Mouse (Mus musculus) v-Abl transformed pro-B cells (cell line): ENCODE measurements around the gene Unc119b.
"Not testable (repeated sequence)": the region's sequence is repeated elsewhere in the genome, so short reads cannot be mapped to it uniquely, and the experiment has no call there.

Source experiments
- in situ Hi-C, 2 experiments: fragments of 400-800 bp; cut with MboI; formaldehyde crosslinking; loops; one replicate each; pipeline ENCODE4 v1.15.1; 2025; ENCODE audit not compliant: unreplicated experiment in 2 of 2

The Unc119b gene

DNA sequence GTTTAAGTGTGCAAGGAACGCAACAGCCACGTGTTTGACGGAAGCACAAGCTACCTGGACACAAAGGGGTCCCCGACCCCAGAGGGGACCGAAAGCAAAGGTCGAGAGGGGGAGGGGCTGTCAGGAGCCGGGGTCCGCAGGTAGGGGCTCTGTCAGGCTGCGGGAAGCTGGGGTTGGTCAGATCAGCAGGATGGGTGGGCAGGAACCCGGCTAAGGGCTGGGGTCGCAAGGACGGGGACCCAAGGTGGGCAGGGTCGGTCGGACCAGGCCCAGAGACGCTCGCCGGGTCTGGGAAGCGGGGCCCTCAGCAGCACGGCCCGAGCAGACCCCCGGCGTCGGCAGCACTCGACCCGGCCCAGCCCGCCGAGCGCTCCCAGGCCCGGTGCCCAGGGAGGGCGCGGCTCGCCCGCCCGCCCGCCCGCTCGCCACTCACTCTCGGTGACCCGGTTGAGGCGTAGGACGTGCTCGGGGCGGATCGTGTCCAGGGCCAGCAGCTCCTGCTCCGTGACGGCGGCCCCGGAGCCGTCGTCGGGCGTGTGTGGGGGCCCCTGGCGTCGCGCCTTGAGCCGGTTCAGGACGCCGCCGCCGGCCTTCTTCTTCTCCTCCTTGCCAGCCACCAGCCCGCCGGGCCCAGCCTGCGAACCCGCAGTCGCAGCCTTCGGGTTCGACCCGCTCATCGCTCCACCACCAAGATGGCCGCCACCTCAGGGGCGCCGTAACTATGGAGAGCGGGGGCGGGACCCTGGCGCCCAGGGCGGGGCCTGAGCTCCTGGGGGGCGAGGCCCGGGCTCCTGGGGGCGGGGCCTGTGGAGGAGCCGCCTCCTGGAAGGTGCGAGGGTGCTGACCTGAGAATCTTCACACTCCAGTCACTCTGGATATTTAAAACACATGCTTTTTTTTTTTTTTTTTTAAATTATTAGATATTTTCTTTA, at the start of gene Unc119b:
Gene Unc119b (minus strand): TSS at position 742 of the 932 bp plus-strand sequence.
- in situ Hi-C loops, result no loop called here

GRCm38 (mm10) chr5:115183482-115183881, 48.7 kb upstream of the Unc119b start:
- in situ Hi-C loops, result loop anchor here in 1 of 2 experiments (10.0 kb wide), 1 partner anchor 161 kb away; the partner anchor contains the start of genes Cox6a1, Gatc and Triap1

GRCm38 (mm10) chr5:115182925-115183324, 48.1 kb upstream of the Unc119b start:
- in situ Hi-C loops, result loop anchor here in 1 of 2 experiments (10.0 kb wide), 1 partner anchor 162 kb away; the partner anchor contains the start of genes Cox6a1, Gatc and Triap1

- in situ Hi-C loops, result loop anchor here in 1 of 2 experiments (10.0 kb wide), 1 partner anchor 163 kb away; the partner anchor contains the start of genes Cox6a1, Gatc and Triap1
Observed at GRCm38 (mm10) chr5:115181248-115181940, 46.6 kb upstream of the Unc119b start.

GRCm38 (mm10) chr5:115179596-115179995, 44.8 kb upstream of the Unc119b start:
- in situ Hi-C loops, result loop anchor here in 1 of 2 experiments (5.0 kb wide), 1 partner anchor 52 kb away; no protein-coding TSS in a partner anchor

- in situ Hi-C loops, result loop anchor here in 1 of 2 experiments (5.0 kb wide), 1 partner anchor 51 kb away; no protein-coding TSS in a partner anchor
Observed at GRCm38 (mm10) chr5:115177866-115178265, 43.1 kb upstream of the Unc119b start.

DNA sequence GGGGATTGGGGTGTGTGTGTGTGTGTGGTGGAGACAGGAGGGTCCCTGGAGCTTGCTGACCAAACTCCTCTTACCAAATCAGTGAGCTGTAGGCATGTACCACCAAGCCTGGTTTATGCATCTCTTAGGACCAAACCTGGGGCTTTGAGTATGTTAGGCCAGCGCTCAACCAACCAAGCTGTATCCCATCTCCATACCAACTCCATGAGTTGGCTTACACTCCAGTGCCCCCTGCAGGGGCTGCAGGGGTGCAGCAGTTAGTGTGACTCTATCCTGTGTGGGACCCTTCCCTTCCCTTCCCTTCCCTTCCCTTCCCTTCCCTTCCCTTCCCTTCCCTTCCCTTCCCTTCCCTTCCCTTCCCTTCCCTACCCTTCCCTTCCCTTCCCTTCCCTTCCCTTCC, 39.8 kb upstream of the Unc119b start:
- in situ Hi-C loops, result no loop called here

DNA sequence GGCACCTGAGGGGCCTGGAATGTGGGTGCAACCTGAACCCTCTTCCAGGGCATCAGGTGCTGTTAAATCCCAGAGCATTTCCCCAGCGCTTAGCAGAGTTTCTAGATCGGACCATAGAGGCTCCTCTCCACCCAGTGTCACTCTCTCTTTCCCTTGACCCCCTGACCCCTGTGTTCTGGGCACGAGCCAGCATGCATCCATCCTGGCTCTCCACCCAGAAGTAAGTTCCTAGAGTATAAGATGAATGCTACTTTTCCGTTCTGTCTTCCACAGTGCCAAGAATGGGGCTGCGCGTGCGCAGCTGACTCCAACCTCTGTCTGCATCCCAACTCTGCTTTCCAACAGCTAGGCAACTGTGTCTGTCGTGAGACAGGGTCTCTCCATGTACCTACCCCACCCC, 35.4 kb upstream of the Unc119b start:
- in situ Hi-C loops, result no loop called here

DNA sequence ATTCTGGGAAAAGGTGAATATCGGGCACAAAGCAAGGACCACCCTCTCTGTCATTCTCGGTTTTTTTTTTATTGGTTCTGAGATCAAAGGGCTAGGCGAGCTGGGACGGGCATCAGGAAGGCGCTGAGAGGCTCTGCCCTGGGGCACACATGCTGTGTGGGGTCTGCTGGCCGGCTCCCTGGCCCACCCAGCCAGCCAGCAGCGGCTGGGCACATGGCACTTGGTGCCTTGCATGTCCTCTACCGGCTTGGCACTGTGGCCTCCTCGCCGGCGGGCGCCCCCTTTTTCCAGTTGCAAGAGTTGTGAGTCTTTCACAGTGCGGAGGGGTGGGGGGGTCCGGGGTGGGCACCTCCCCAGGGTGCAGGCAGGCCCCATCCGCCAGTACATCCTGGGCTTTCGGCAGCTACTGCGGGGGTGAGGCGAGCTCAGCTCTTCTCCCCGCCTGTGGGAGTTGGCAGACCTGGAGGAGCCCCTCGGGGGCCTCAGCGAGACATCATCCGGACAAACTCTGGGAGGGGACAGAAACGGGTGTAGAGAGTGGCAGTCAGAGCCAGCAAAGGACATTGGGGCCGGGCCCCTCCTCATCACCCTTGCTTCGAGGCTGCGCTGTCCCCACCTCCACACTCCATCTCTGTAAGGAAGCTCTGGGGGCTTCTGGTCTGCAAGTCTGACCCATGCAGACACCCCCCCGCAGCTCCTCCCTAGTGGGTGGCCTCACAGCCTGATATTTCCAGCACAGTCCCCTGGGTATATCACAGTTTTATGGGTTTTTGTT, 34.1 kb upstream of the Unc119b start:
- in situ Hi-C loops, result loop anchor here in 1 of 2 experiments (5.0 kb wide), 1 partner anchor 42 kb away; no protein-coding TSS in a partner anchor

DNA sequence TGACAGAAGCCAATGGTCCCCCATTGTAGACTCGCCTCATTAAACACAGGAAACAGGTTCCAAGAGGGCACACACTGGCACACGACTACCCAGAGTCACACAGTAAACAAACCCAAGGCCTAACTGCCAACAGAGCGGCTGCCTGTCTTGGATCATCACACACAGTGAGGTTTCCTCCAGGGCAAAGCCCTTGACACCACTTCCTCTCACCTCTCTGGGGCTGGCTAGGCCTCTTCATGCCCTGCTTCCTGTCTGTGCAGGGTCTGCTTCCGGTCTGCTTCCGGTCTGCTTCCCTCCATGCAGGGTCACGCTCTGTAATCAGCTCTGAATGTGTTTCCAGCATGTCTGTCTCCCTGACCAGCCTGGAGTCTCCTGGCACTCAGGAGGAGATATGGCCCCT, 32.6 kb upstream of the Unc119b start:
- in situ Hi-C loops, result loop anchor here in 1 of 2 experiments (5.0 kb wide), 1 partner anchor 40 kb away; no protein-coding TSS in a partner anchor

DNA sequence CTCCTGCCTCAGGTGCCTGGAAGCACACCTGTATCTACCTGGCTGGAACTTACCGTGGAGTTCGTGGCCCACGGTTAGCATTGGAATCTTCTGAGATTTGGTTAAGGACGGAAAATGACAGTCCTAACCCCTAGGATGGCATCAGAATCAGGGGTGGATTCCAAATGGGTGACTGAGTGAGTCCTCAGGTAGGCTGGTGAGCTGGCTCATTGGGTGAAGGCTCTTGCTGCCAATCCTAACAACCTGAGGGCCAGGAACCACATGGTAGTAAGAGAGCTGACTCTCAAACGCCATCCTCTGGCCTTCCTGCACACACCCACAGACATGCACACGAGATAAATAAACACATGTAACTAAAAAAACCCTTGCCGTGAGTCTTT, 32.0 kb upstream of the Unc119b start:
- in situ Hi-C loops, result loop anchor here in 1 of 2 experiments (5.0 kb wide), 1 partner anchor 40 kb away; no protein-coding TSS in a partner anchor

GRCm38 (mm10) chr5:115165895-115166814, 31.4 kb upstream of the Unc119b start:
- in situ Hi-C loops, result loop anchor here in 1 of 2 experiments (5.0 kb wide), 1 partner anchor 39 kb away; no protein-coding TSS in a partner anchor

DNA sequence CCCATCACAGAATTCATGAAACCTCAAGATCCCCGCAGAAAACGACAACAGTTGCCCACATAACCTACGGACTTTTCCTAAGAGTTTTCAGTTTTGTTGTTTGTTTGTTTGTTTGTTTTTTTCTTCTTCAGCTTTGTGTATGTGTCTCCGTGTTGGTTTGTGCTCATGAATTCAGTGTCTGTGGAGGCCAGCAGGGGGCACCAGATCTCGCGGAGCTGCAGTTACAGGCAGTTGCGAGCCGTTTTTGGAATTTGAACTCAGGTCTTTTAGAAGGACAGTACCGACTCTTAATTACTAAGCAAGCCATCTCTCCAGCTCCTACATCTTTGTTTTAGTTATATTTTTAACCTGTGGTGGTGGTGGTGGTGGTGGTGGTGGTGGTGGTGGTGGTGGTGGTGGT, 30.6 kb upstream of the Unc119b start:
- in situ Hi-C loops, result loop anchor here in 1 of 2 experiments (5.0 kb wide), 1 partner anchor 38 kb away; no protein-coding TSS in a partner anchor

DNA sequence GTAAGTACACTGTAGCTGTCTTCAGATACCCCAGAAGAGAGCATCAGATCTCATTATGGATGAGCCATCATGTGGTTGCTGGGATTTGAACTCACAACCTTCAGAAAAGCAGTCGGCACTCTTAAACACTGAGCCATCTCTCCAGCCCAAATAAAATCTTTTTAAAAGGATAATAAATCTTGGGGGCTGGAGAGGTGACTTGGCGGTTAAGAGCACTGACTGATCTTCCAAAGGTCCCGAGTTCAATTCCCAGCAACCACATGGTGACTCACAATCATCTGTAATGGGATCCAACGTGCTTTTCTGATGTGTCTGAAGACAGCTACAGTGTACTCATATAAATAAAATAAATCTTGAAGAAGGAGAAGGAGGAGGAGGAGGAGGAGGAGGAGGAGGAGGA, 29.7 kb upstream of the Unc119b start:
- in situ Hi-C loops, result not testable (repeated sequence)

GRCm38 (mm10) chr5:115163563-115163962, 28.8 kb upstream of the Unc119b start:
- in situ Hi-C loops, result no loop called here

- in situ Hi-C loops, result not testable (repeated sequence)
Observed at GRCm38 (mm10) chr5:115161940-115162279, 27.1 kb upstream of the Unc119b start.

- in situ Hi-C loops, result no loop called here
Observed at GRCm38 (mm10) chr5:115161064-115161939, 26.5 kb upstream of the Unc119b start.

- in situ Hi-C loops, result no loop called here
Observed at GRCm38 (mm10) chr5:115160655-115161054, 25.9 kb upstream of the Unc119b start.
